Mouse (Mus musculus) heart, postnatal 10 days (tissue): Measurements from ENCODE around the gene Sowahc. TPM values are rescaled to one million over a fixed set of nuclear protein-coding genes. Genes with fewer than 3 reads are reported as not detected.
A peak's percentile ranks its signal among the peaks of the same experiment; 100 is the strongest.

Experiments used
- DNase-seq, 2 experiments: peaks; one replicate each; pipeline ENCODE4 v3.0.0; 2021
- intact Hi-C: fragments of 180-260 bp; cut with DNase I; formaldehyde crosslinking; loops from one replicate; pipeline ENCODE4 v1.15.1; 2025
- total RNA-seq, 2 experiments: library from RNA; stranded (reverse); gene quantifications; 2 replicates each; pipeline ENCODE4 v1.2.3; 2021

Gene Sowahc
- total RNA-seq, 2 experiments from 2014 or later: 1.7 to 3.0 TPM

DNA sequence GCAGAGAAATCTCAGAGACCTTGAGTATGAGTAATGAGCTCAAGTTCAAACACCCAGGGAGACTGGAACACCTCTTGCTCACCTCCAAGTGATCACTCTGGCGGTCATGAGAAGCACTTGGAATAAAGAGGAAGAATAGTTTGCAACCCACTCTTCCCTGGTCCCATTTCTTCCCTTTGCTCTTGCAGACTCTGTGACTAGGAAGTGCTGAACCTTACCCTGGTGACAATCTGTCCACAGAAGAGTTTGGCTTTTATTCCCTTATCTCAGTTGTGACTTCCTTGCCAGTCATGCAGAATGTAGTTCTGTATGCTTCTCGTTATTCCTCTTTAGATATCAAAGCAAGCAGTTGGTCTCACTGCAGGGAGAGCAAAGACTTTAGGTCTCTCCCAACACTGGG lies 30.2 kb downstream of the Sowahc start:
- intact Hi-C loops: no loop called here
- no peak for DNase-seq

DNA sequence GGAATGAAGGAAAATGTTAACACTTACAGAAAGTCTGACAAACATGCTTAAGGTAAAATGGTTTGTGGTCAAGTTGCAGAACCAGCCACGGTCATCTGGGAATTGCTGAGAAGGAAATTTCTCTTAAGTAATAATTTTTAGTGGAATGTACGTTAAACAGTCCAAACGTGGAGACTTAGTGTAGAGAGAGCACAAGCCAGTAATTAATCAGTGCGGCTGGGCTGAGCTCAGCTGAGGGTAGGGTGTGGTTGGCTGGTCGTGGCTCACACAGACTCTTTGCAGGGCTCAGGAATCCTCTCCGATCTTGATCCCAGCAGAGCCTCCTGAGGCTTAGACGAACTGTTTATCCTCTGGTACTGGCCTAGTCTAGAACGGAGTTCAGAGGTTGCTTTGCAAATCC lies 30.6 kb downstream of the Sowahc start:
- no peak for DNase-seq
- intact Hi-C loops: no loop called here

DNA sequence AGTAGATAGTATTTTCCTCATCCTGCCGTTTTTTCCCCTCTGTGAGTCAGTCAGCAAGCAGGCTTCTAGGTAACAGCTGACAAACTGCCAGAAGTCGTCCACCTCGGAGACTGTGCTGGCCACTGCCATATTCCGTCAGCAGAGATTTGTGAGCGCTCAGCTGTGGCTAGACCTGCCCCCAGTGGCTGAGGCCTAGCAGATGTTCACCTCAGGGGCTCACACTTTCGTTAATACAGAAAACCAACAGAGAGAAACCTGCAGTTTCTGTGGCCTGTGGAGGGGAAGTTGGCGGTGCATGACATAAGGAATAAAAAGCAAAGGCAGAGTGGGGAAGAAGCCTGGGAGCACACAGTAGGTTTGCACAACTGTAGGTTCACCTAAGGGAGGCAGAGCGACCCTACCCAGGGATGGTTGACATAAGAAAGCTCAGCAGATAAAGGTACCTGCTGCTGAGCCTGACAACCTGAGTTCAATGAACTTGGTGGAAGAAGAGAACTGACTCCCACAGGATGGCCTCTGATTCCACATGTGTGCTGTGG lies 31.9 kb downstream of the Sowahc start:
- intact Hi-C loops: no loop called here

DNA sequence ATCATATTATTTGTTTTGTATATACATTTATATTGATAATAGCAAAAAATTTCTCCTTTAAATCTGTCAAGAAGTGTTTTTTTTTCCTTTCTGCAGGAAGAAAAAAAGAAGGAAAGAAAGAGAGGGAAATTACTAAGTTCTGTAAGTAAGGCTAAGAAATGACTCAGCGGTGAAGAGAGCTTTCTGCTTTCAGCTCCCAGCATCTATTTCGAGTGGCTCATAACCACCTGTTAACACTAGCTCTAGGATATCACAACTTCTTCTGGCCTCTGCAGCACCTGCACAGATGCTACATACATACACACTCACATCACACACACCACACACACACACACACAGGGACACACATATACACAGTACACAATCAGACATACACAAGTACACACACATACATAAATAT lies 34.8 kb downstream of the Sowahc start:
- intact Hi-C loops: no loop called here
- DNase-seq: no peak

More for the DNA sequence above, 31.9 kb downstream of the Sowahc start:
- DNase-seq: no peak

DNA sequence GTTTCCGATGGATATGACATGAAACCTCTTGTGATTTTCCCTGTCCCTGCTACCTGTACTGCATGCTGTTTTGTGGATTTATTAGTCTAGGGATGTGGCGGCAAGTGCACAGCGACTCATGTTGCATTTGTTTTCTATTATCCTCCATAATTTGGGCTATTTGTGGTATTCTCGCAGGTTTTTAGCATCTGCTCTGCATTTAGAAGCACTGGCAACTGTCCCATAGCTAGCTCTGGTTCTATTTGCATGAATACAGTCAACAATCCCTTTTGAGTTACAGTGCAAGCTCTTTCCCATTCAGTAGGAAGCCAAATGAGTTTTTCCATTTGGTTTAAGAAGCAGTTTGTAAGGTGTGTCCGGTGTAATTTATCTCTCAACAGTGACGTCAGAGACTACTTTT lies 37.8 kb downstream of the Sowahc start:
- intact Hi-C loops: no loop called here
- no peak for DNase-seq

DNA sequence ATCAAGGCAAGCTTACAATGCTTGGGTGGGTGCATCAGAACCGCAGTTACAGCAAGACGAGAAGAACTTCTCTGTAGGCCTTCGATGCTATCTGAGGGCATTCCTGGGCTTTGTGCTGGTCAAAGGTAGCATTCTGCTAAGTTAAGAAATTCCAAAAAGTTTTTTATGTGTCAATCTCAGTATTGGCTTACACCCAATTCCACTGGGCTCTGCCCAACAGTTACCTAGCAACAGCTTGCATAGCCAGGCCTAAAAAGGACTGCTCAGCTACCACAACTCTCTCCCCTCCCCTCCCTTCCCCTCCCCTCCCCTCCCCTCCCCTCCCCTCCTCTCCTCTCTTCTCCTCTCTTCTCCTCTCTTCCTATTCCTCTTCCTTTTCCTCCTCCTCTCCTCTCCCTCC lies 39.9 kb downstream of the Sowahc start:
- DNase-seq: no peak
- intact Hi-C loops: no loop called here

DNA sequence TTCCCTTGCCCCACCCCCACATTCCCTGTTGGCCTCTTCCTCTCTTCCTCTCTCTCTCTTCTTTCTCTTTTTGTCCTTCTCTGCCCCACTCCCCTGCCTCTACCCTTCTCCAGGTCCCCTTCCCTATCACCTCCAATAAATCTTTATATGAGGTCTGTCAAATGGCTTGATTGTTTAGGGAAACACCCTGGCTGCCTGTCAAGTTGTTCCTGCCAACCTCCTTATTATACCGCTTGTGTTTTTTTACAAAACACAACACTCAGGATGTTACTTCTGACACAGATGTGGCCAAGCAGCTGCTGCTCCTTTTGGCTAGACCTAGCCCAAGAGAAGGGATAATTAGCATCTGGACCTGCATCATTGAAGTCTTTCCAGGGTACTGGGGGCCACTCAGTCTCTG lies 40.3 kb downstream of the Sowahc start:
- intact Hi-C loops: no loop called here

DNA sequence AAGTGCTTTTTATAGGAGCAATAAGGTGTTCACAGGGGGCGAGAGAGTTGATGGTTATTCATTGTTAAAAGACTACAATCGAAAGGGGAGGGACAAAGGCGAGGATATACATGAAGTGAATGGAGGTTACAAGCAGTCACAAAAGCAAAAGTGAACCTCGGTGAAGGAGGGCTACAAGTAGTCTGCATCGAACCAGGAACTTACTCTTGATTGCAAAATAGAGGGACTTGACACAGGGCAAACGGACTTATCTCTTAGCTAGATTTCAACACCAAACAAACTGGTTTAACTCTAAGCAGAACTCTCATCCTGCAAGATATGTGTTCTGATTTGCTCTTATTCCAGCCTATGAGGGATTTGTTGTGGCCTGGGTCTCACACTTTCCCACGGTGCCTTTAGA lies 41.2 kb downstream of the Sowahc start:
- intact Hi-C loops: no loop called here
- no peak for DNase-seq

More for the DNA sequence above, 40.3 kb downstream of the Sowahc start:
- DNase-seq: no peak

DNA sequence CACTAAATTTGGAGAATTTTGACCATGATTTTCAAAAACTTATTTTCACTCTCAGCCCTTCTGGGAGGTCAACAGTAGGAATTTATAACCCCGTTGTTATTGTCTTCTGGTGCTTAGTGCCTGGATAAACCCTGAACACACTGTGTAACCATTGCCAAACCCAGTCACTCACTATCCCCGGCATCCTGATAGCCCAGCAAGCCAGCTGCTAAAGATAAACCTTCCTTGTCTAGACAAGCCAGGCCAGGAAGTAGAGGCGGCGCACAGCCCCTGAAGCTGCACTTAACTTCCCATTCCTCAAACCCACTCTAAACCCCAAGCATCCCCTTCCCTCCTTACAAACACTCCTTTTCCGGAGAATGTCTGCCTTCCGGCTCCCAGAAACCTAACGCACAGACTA lies 43.3 kb downstream of the Sowahc start:
- peak; percentile 10 to 26 for DNase-seq
- intact Hi-C loops: loop anchor here (5.0 kb wide), 1 partner anchor 43 kb away; the partner anchor contains the start of genes Sept10 and Sowahc

DNA sequence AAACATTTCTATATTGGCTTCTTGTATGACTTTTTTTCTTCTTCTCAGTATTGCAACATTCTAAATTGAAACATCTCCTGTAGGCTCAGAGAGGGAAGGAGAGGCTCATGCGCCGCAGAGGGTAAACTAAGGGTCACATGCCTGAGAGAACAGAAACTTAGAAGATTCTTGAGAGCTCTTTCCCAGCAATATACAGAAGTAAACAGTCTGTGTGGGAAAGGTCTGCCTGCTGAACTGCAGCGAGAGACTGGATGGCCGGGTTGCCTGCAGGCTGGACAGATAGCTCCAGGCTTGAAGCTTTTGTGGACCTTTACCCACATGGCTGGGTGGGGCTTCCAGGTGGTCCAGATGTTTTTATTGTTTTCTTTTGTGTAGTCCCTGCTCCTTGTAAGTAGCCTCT lies 43.9 kb downstream of the Sowahc start:
- intact Hi-C loops: loop anchor here (5.0 kb wide), 1 partner anchor 43 kb away; the partner anchor contains the start of genes Sept10 and Sowahc
- peak; percentile 9 to 25 for DNase-seq

DNA sequence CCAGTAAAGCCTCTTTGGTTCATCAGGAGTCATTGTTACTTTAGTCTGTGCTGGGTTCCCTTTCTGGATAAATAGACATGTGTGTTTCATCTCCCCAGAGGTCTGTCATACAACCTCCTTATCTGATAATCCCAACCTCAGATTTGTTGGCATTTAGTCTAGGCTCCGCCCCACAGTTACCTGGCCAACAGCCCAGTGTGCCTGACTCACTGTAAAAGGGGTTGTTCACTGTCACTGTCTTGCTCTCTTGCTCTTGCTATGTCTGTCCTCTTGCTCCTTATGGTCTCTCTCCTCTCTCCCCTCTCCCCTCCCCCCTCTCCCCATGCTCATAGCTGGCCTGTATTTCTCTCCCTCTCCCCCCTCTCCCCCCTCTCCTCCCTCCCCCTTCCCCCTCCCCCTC lies 44.3 kb downstream of the Sowahc start:
- intact Hi-C loops: loop anchor here (5.0 kb wide), 1 partner anchor 44 kb away; the partner anchor contains the start of genes Sept10 and Sowahc
- DNase-seq: peak; percentile 36 to 59

DNA sequence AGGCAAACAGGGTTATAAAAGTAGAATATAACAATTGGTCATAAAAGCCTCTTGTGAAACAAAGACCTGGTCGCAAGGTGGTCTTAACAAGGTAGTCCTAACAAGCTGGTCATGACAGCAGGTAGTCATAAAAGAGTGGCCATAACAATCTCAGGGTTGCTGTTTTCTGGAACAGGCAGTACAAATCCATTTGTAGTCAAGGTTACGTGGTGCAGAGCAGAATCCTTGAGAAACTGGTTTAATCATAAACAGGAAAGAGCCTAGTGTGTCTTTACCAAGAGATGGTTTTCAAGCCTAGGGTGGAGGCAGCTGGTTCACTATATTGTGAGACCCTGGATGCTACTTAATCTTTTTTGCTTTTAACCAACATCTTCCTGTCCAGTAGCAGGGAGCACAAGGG lies 45.5 kb downstream of the Sowahc start:
- intact Hi-C loops: loop anchor here (5.0 kb wide), 1 partner anchor 45 kb away; the partner anchor contains the start of genes Sept10 and Sowahc
- no peak for DNase-seq

DNA sequence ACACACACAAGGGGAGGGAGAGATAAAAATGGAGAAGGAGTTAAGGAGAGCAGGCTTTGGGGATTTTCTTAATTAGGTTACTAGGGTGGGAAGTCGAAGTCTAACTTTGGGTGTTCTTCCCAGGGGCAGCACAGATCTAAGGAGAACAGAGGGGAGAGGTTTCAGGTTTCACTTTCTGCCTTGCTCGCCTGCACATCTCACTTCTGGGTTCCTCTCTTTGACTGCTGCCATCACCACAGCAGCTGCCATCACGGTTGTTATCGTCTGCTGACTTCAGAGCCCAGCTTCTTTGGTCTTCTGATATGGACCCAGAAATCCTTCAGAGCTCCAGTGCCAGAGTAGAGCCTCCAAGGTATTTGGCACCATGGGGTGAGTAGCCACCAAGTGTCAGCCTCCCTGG lies 46.4 kb downstream of the Sowahc start:
- DNase-seq: no peak
- intact Hi-C loops: loop anchor here (5.0 kb wide), 1 partner anchor 46 kb away; the partner anchor contains the start of genes Sept10 and Sowahc

DNA sequence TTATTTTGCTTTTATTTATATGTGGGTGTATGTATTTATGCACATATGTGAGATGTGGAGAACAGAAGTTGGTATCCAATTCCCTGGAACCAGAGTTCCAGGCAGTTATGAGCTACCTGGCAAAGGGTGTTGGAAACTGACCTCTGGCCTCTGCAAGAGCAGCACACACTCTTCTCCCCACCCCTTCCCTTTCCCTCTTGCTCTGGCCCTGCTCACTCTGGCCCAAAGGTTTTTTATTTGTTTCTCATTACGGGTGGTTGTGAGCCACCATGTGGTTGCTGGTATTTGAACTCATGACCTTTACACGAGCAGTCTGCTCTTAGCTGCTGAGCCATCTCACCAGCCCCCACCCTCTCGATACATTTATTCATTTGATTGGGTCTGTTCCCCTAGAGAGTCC lies 47.0 kb downstream of the Sowahc start:
- intact Hi-C loops: loop anchor here (5.0 kb wide), 1 partner anchor 46 kb away; the partner anchor contains the start of genes Sept10 and Sowahc
- no peak for DNase-seq

DNA sequence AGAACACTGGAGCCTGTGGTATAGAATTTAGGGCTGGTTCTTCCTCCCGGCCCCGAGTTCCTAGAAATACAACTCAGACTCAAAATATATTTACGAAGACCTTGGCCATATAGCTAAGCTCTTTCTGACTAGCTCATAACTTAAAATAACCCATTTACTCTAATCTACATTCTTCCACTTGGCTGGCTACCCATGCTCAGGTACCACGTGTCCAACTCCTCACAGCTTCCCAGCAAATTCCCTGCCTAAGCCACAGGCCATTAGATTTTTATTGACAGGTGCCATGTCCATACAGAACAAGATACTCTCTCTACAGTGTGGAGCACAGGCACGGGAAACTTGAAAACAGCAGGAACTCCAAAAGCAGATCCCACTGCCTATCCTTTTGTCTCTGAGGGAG lies 54.0 kb downstream of the Sowahc start:
- intact Hi-C loops: no loop called here
- no peak for DNase-seq

Other genes starting within 250 kb of the Sowahc start
- 10 to 100 TPM; 35.0 to 39.9 TPM for gene Sept10, start 106 bp upstream of the Sowahc start, total RNA-seq
- 10 to 100 TPM; 22.7 to 24.6 TPM for gene P4ha1, start 101.3 kb downstream of the Sowahc start, total RNA-seq
- 100 to 1,000 TPM; 125 to 130 TPM for gene Gm10273, start 173.7 kb downstream of the Sowahc start, total RNA-seq
- gene Pla2g12b, start 181.7 kb downstream of the Sowahc start, total RNA-seq: not detected
- under 1 TPM; 0.17 to 0.31 TPM for gene Oit3, start 219.8 kb downstream of the Sowahc start, total RNA-seq